Mouse (Mus musculus) CH12.LX (cell line): ENCODE data around the gene Lrrc8c. TPM values are rescaled to one million over a fixed set of nuclear protein-coding genes. Genes with fewer than 3 reads are reported as not detected.
A peak's percentile ranks its signal among the peaks of the same experiment; 100 is the strongest.

Experiments used
- DNase-seq: peaks from one replicate; pipeline ENCODE4 v3.0.0-alpha.2; 2013; ENCODE audit errors: extremely low read depth
- H3K27ac ChIP-seq: 2 replicates; pipeline ENCODE4 v1.5.1; 2012; ENCODE audit warnings: low read depth, mild to moderate bottlenecking, control low read depth, moderate library complexity; ENCODE audit not compliant: insufficient read depth
- H3K27me3 ChIP-seq: replicated peaks from 2 replicates; pipeline ENCODE3; 2012; ENCODE audit warnings: inconsistent platforms
- H3K36me3 ChIP-seq, 2 experiments: replicated peaks in 1 of 2; 2 replicates each; pipeline versions ENCODE3 to v1.6.1; 2012; ENCODE audit warnings: inconsistent platforms in 1 of 2, low read length in 1 of 2, mild to moderate bottlenecking in 1 of 2, mixed read lengths in 1 of 2, moderate library complexity in 1 of 2; ENCODE audit not compliant: control insufficient read depth in 1 of 2, insufficient read depth in 1 of 2
- H3K4me1 ChIP-seq, 2 experiments: 2 replicates each; pipeline ENCODE4 v1.6.1; 2012; ENCODE audit warnings: inconsistent platforms in 1 of 2, moderate library complexity in 1 of 2; ENCODE audit not compliant: insufficient read depth in 2 of 2, control insufficient read depth in 1 of 2
- H3K4me2 ChIP-seq: 2 replicates; pipeline ENCODE4 v1.6.1; 2012; ENCODE audit warnings: low read depth, mild to moderate bottlenecking, control low read depth; ENCODE audit not compliant: poor library complexity, insufficient read depth, severe bottlenecking
- H3K4me3 ChIP-seq, 3 experiments: fragments of 150-350 bp in 1 of 3; sonication (generic) in 1 of 3; replicated peaks in 1 of 3; 2 replicates each; pipeline versions ENCODE3 to v1.5.1; 2011 to 2012; ENCODE audit warnings: low read depth in 2 of 3, low read length in 2 of 3, mild to moderate bottlenecking in 2 of 3, moderate library complexity in 2 of 3, control low read depth in 1 of 3, improper control_type of control experiment in 1 of 3, inconsistent platforms in 1 of 3, mixed read lengths in 1 of 3; ENCODE audit not compliant: poor library complexity in 1 of 3
- H3K79me2 ChIP-seq: replicated peaks from 2 replicates; pipeline ENCODE4 v1.6.1; 2012; ENCODE audit warnings: mild to moderate bottlenecking, moderate library complexity; ENCODE audit not compliant: control insufficient read depth, poor library complexity, insufficient read depth, severe bottlenecking; ENCODE audit errors: extremely low read depth
- H3K9ac ChIP-seq: 2 replicates; pipeline ENCODE4 v1.6.1; 2012; ENCODE audit warnings: low read depth, mild to moderate bottlenecking, control low read depth, moderate library complexity; ENCODE audit not compliant: insufficient read depth
- H3K9me3 ChIP-seq: replicated peaks from 2 replicates; pipeline ENCODE3; 2012; ENCODE audit warnings: low read length, inconsistent platforms, mixed read lengths
- BHLHE40 ChIP-seq: IDR thresholded peaks from 2 replicates; pipeline ENCODE4 v1.6.1; 2011; ENCODE audit warnings: mild to moderate bottlenecking, low read depth, low read length, improper control_type of control experiment
- CHD2 ChIP-seq: IDR thresholded peaks from 2 replicates; pipeline ENCODE4 v1.6.1; 2011; ENCODE audit warnings: low read length, improper control_type of control experiment
- E2F4 ChIP-seq: IDR thresholded peaks from 2 replicates; pipeline ENCODE4 v1.6.1; 2011; ENCODE audit warnings: low read depth, low read length, improper control_type of control experiment; ENCODE audit not compliant: insufficient replicate concordance
- EP300 ChIP-seq: IDR thresholded peaks from 2 replicates; pipeline ENCODE4 v1.6.1; 2011; ENCODE audit warnings: low read length, improper control_type of control experiment
- ETS1 ChIP-seq: conservative IDR thresholded peaks from 2 replicates; pipeline ENCODE4 v1.6.1; 2012; ENCODE audit warnings: low read depth, mild to moderate bottlenecking, inconsistent platforms, low read length, improper control_type of control experiment, moderate library complexity
- HCFC1 ChIP-seq: IDR thresholded peaks from 2 replicates; pipeline ENCODE4 v1.6.1; 2012; ENCODE audit warnings: low read depth, mild to moderate bottlenecking, inconsistent platforms, low read length, improper control_type of control experiment
- JUN ChIP-seq: IDR thresholded peaks from 2 replicates; pipeline ENCODE4 v1.6.1; 2011; ENCODE audit warnings: low read depth, mild to moderate bottlenecking, low read length, improper control_type of control experiment, moderate library complexity; ENCODE audit not compliant: insufficient read depth
- JUND ChIP-seq: conservative IDR thresholded peaks from 2 replicates; pipeline ENCODE4 v1.6.1; 2011; ENCODE audit warnings: low read depth, low read length, improper control_type of control experiment
- KAT2A ChIP-seq: IDR thresholded peaks from 2 replicates; pipeline ENCODE4 v1.6.1; 2012; ENCODE audit warnings: low read length, improper control_type of control experiment, inconsistent platforms; ENCODE audit not compliant: insufficient replicate concordance
- MAX ChIP-seq: IDR thresholded peaks from 2 replicates; pipeline ENCODE4 v1.6.1; 2011; ENCODE audit warnings: low read length, improper control_type of control experiment
- MAZ ChIP-seq: IDR thresholded peaks from 2 replicates; pipeline ENCODE4 v1.6.1; 2012; ENCODE audit warnings: low read depth, mild to moderate bottlenecking, inconsistent platforms, low read length, improper control_type of control experiment, moderate library complexity
- MXI1 ChIP-seq: IDR thresholded peaks from 2 replicates; pipeline ENCODE4 v1.6.1; 2011; ENCODE audit warnings: mild to moderate bottlenecking, low read depth, low read length, improper control_type of control experiment
- MYC ChIP-seq: IDR thresholded peaks from 2 replicates; pipeline ENCODE4 v1.6.1; 2011; ENCODE audit warnings: low read depth, mild to moderate bottlenecking, improper control_type of control experiment, low read length
- NRF1 ChIP-seq: IDR thresholded peaks from 2 replicates; pipeline ENCODE4 v1.6.1; 2014; ENCODE audit warnings: low read depth, mild to moderate bottlenecking, inconsistent platforms, low read length, improper control_type of control experiment, moderate library complexity
- PAX5 ChIP-seq: IDR thresholded peaks from 2 replicates; pipeline ENCODE4 v1.6.1; 2012; ENCODE audit warnings: low read length, inconsistent platforms, mixed read lengths
- POLR2A ChIP-seq: IDR thresholded peaks from 2 replicates; pipeline ENCODE4 v1.6.1; 2011; ENCODE audit warnings: low read depth, mild to moderate bottlenecking, improper control_type of control experiment, low read length
- POLR2AphosphoS2 ChIP-seq: IDR thresholded peaks from 2 replicates; pipeline ENCODE4 v1.6.1; 2011; ENCODE audit warnings: low read depth, low read length, improper control_type of control experiment
- RCOR1 ChIP-seq: conservative IDR thresholded peaks from 2 replicates; pipeline ENCODE4 v1.6.1; 2012; ENCODE audit warnings: low read depth, mild to moderate bottlenecking, inconsistent platforms, low read length, improper control_type of control experiment
- SMC3 ChIP-seq: IDR thresholded peaks from 2 replicates; pipeline ENCODE4 v1.6.1; 2011; ENCODE audit warnings: low read depth, low read length, improper control_type of control experiment
- TBP ChIP-seq: conservative IDR thresholded peaks from 2 replicates; pipeline ENCODE4 v1.6.1; 2011; ENCODE audit warnings: low read depth, low read length, improper control_type of control experiment
- TCF12 ChIP-seq: IDR thresholded peaks from 2 replicates; pipeline ENCODE4 v1.6.1; 2014; ENCODE audit warnings: low read depth, mild to moderate bottlenecking, inconsistent platforms, low read length, improper control_type of control experiment
- USF1 ChIP-seq: IDR thresholded peaks from 2 replicates; pipeline ENCODE4 v1.6.1; 2014; ENCODE audit warnings: low read depth, mild to moderate bottlenecking, inconsistent platforms, low read length, improper control_type of control experiment
- ZKSCAN1 ChIP-seq: IDR thresholded peaks from 2 replicates; pipeline ENCODE4 v1.6.1; 2012; ENCODE audit warnings: low read depth, inconsistent platforms, low read length, improper control_type of control experiment, borderline replicate concordance
- ZMIZ1 ChIP-seq: IDR thresholded peaks from 2 replicates; pipeline ENCODE4 v1.6.1; 2012; ENCODE audit warnings: low read depth, mild to moderate bottlenecking, inconsistent platforms, low read length, improper control_type of control experiment
- dilution Hi-C: fragments of 300-500 bp; cut with MboI; formaldehyde crosslinking; loops from 2 replicates; pipeline ENCODE4 v1.14.3; 2020; ENCODE audit warnings: low sequenced_read_pairs; ENCODE audit not compliant: extremely low pct_unique_long_range_greater_than_20kb, extremely low pct_ligation_motif_present
- in situ Hi-C: fragments of 300-500 bp; cut with MboI; formaldehyde crosslinking; loops from 3 replicates; pipeline ENCODE4 v1.14.3; 2019; ENCODE audit warnings: low sequenced_read_pairs, low pct_ligation_motif_present, low pct_unique_long_range_greater_than_20kb, mixed read lengths
- polyA plus RNA-seq: library from polyadenylated mRNA; unstranded; fragments of >175 nt; gene quantifications from 2 replicates; pipeline ENCODE4 v1.2.1, GENCODE M21; 2012; ENCODE audit warnings: low read depth; ENCODE audit not compliant: insufficient read length
- total RNA-seq, 2 experiments: library from RNA; depleted of rRNA; stranded (reverse); fragments of 300-350 nt in 1 of 2; fragments of >200 nt in 1 of 2; gene quantifications; 2 replicates each; pipeline ENCODE4 v1.2.3; 2012 to 2014

Gene Lrrc8c
- total and polyA plus RNA-seq, 3 experiments = 3.3 to 10.3 (median 5.9) TPM

DNA sequence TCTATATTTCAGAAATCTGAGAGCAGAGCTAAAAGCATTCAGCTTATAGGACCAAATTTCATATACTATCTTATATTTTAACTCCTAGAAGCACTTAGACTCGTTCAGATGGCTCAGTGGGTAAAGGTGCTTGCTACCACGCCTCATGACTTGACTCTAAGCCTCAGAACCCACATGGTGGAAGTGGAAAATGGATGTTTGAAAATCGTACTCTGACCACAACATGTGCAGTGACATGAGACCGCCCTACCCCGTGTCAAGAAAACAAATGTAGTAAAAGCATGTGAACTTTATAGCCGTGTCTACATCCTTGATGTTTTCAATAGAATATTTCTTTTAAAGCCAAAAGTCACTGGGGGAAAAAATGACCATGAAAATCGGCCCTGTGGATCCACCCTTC is 21.9 kb downstream of the Lrrc8c start:
- Histone ChIP-seq H3K27ac (no peak overlapping the region), H3K9me3 (no peaks in the 10 kb centered on the region), H3K4me2 (no peak overlapping the region), H3K9ac (no peak overlapping the region), H3K4me3 (no peak overlapping the region), H3K4me1 (peaks cover 3 to 30% of the 10 kb centered on the region in 2 experiments; a peak in 3 of 4 replicates), H3K36me3 (peaks cover 0 to 50% of the 10 kb centered on the region in 2 experiments), H3K27me3 (no peaks in the 10 kb centered on the region), H3K79me2 (no peaks in the 10 kb centered on the region)
- no peak for DNase-seq
- dilution Hi-C loops (no loop called here), in situ Hi-C loops (no loop called here)
- TF ChIP-seq MAX = peak; percentile 54; the same call in 1 of the 2 replicates
- peak; percentile 55 for TF ChIP-seq BHLHE40
- TF ChIP-seq USF1 = no peak
- TF ChIP-seq MXI1 = 0 out of 2 replicates have a peak, but pooled peaks have one; percentile 24

DNA sequence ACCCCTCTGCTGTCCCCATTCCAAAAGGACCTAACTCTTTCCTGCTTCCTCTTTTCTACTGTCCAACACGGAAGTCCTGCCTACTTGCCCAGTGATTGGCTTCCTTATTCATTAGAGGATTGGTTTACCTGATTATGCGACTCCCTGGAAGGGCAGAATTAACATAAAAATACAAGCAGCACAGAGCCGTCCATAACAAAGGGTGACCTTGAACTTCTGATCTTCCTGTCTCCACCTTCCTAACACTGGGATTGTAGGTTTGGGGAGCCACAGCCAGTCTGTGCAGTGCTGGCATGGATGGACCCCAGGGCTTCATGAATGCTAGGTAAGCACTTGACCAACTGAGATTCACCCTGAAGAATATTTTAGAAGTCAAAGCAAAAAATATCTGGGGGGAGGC is 25.9 kb downstream of the Lrrc8c start:
- peaks cover 5 to 60% of the 10 kb centered on the region in 2 experiments; a peak in 3 of 4 replicates for H3K4me1 ChIP-seq
- no peaks in the 10 kb centered on the region for H3K9me3 ChIP-seq
- TF ChIP-seq TBP (no peak), MAZ (no peak), ZKSCAN1 (no peak), JUND (no peak), NRF1 (no peak), JUN (no peak), ETS1 (no peak), KAT2A (no peak), EP300 (no peak), ZMIZ1 (no peak), POLR2AphosphoS2 (no peak), TCF12 (no peak), PAX5 (no peak), RCOR1 (no peak), CHD2 (no peak), POLR2A (no peak), MYC (no peak), E2F4 (no peak), HCFC1 (no peak), SMC3 (no peak)
- no peak for DNase-seq
- no peaks in the 10 kb centered on the region for H3K27me3 ChIP-seq
- in situ Hi-C loops (no loop called here), dilution Hi-C loops (no loop called here)
- no peak overlapping the region for H3K9ac ChIP-seq
- no peak overlapping the region for H3K4me2 ChIP-seq
- H3K4me3 ChIP-seq = no peak overlapping the region
- H3K79me2 ChIP-seq = no peaks in the 10 kb centered on the region
- H3K36me3 ChIP-seq = peaks cover 0 to 37% of the 10 kb centered on the region in 2 experiments
- H3K27ac ChIP-seq = no peak overlapping the region
